Mouse (Mus musculus) forebrain, embryonic 15.5 days (tissue): ENCODE results near the gene Actr2. TPM values are rescaled to one million over a fixed set of nuclear protein-coding genes. Genes with fewer than 3 reads are reported as not detected.
"Not testable (repeated sequence)": the region's sequence is repeated elsewhere in the genome, so short reads cannot be mapped to it uniquely, and the experiment has no call there.

Experiments used
- ATAC-seq: fragments of 200-750 bp; cut with Nextera tagmentation; replicated peaks from 2 replicates; pipeline ENCODE4 v1.8.0; 2017; ENCODE audit warnings: mild to moderate bottlenecking, moderate TSS enrichment, moderate library complexity
- H3K27ac ChIP-seq: fragments of 300-500 bp; sonication (generic); replicated peaks from 2 replicates; pipeline ENCODE4 v1.5.1; 2015; ENCODE audit warnings: mild to moderate bottlenecking, inconsistent platforms
- H3K27me3 ChIP-seq: fragments of 300-500 bp; sonication (generic); 2 replicates; pipeline ENCODE4 v1.6.1; 2015; ENCODE audit warnings: inconsistent platforms
- H3K36me3 ChIP-seq: fragments of 300-500 bp; sonication (generic); 2 replicates; pipeline ENCODE4 v1.6.1; 2015; ENCODE audit warnings: mild to moderate bottlenecking, inconsistent platforms
- H3K4me1 ChIP-seq: fragments of 300-500 bp; sonication (generic); 2 replicates; pipeline ENCODE4 v1.6.1; 2015; ENCODE audit warnings: inconsistent platforms
- H3K4me2 ChIP-seq: fragments of 300-500 bp; sonication (generic); replicated peaks from 2 replicates; pipeline ENCODE4 v1.6.1; 2015; ENCODE audit warnings: mild to moderate bottlenecking, inconsistent platforms
- H3K4me3 ChIP-seq: fragments of 300-500 bp; sonication (generic); 2 replicates; pipeline ENCODE4 v1.5.1; 2015; ENCODE audit warnings: mild to moderate bottlenecking, inconsistent platforms
- H3K9ac ChIP-seq: fragments of 300-500 bp; sonication (generic); replicated peaks from 2 replicates; pipeline ENCODE4 v1.6.1; 2015; ENCODE audit warnings: mild to moderate bottlenecking, inconsistent platforms
- H3K9me3 ChIP-seq: fragments of 300-500 bp; sonication (generic); 2 replicates; pipeline ENCODE4 v1.6.1; 2016; ENCODE audit warnings: inconsistent platforms
- WGBS: fragments of 180-500 bp; shearing (Covaris S2); methylation state at CpG from one replicate; pipeline ENCODE4 v1.1.7; 2015; ENCODE audit warnings: mixed read lengths; 5-methylcytosine and 5-hydroxymethylcytosine counted together
- polyA plus RNA-seq: library from polyadenylated mRNA; unstranded; fragments of >200 nt; fragmentation: Nextera tagmentation; extraction: Ambion mirVana; gene quantifications from 2 replicates; pipeline ENCODE4 v1.2.1, GENCODE M21; 2015

Gene Actr2
- polyA plus RNA-seq, 1 experiment from 2014 or later, result 182 TPM

DNA sequence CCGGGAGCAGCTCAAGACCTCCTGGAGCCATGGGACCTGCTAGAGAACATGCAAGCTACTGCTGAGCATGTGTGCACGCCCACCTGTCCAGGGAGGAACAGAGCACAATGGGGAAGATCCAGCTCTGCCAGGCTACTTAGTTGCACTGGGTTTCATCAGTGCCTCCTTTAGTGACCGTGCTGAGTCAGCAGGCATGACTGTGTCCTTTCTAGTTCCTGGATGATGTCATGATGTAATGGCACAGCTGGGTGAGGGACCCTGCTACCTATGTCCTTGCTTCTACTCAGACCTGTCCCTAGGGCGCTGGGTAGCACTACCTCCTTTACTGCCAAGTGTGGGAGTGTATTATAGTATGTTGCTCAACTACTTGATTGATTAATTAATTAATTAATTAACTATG lies 75.0 kb downstream of the Actr2 start:
- ATAC-seq, result no peak
- no peak overlapping the region for H3K4me2 ChIP-seq
- H3K27ac ChIP-seq, result no peak overlapping the region
- no peaks in the 10 kb centered on the region for H3K9me3 ChIP-seq
- 90% methylated on average over 4 of the region's 4 CpGs for WGBS
- H3K36me3 ChIP-seq, result no peaks in the 10 kb centered on the region
- no peak overlapping the region for H3K9ac ChIP-seq
- H3K4me3 ChIP-seq, result no peak overlapping the region
- no peaks in the 10 kb centered on the region for H3K27me3 ChIP-seq
- H3K4me1 ChIP-seq, result peaks cover 4% of the 10 kb centered on the region

DNA sequence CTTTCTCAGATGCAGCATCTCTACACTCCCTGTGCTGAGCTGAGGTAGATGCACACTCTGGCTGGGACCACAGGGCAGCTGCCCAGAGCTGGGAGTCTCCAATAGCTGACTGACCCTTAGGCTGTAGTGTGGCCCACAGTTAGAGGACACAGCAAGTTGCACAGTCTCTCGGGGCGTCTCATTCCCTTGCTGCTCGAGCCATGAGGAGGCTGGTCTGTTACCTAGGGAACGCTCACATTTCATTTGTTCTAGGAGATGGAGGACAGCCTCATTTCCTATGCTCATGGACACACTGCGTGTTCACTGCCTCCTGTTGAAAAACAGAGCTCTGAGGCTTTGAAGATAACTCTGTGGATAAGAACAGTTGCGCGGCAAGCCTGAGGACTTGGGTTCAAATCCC lies 76.7 kb downstream of the Actr2 start:
- Histone ChIP-seq H3K9ac (no peak overlapping the region), H3K4me1 (peaks cover 4% of the 10 kb centered on the region), H3K27me3 (no peaks in the 10 kb centered on the region), H3K4me2 (no peak overlapping the region), H3K4me3 (no peak overlapping the region), H3K27ac (no peak overlapping the region), H3K9me3 (no peaks in the 10 kb centered on the region), H3K36me3 (no peaks in the 10 kb centered on the region)
- no peak; the same call in 1 of the 2 replicates for ATAC-seq
- WGBS, result 64% methylated on average over 7 of the region's 7 CpGs

DNA sequence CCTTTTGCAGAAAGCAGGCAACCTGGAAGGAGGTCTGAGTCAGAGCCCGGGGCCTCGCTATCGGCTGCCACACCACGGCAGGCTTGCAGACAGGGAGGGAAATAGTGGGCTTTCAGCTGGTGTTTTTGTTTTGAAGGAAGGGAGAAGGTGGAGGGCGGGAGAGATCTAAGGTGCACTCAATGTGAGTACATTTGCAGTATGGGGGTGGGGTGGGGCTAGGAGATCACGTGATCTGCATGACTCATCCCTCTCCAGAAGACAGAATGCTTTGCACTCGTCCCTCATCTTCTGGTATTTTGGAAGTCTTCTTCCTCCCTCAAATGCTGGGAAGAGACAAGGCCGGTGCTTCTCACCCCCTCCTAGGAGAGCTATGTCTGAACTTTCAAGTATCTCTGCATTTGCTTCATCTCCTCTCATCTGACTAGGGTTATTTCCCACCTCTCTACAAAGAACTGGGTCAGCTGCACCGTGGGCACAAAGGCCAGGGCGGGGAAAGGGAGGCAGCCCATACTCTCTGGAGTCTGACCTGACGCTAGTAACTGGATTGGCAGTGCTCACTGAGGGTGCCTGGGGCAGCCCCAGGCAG lies 77.3 kb downstream of the Actr2 start:
- 60% methylated on average over 11 of the region's 11 CpGs for WGBS
- Histone ChIP-seq H3K36me3 (no peaks in the 10 kb centered on the region), H3K27me3 (no peaks in the 10 kb centered on the region), H3K9me3 (no peaks in the 10 kb centered on the region), H3K4me2 (no peak overlapping the region), H3K9ac (no peak overlapping the region), H3K4me3 (no peak overlapping the region), H3K27ac (no peak overlapping the region), H3K4me1 (peaks cover 4% of the 10 kb centered on the region)
- ATAC-seq, result no peak

DNA sequence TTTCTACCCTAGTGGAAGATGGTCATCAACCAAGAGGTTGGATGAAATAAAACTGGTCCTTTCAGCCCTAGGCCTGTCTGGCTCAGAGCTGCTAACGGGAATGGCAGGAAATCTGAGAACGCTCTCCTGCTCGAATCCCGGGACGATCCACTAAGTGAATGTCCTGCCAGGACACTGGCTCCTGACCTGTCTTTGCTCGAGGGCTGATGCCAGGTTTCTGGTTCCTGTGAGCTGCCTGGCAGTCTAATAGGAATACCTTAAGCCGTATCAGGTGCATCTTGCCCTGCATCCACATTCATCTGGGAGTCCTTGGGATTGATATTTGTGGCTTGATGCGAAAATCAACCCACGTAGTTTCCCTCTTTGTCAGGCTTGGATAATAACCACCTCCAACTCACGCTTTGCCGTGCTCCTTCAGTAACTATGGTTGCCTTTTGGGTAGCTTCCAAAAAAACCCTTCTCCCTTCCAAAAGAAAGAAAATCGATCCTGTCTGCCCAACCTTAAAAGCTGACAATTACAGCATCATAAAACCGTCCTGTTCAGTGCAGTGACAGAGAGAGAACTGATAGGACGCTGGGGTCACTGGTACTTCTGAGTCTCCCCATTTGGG lies 78.3 kb downstream of the Actr2 start:
- no peak for ATAC-seq
- H3K9ac ChIP-seq, result no peak overlapping the region
- 69% methylated on average over 14 of the region's 14 CpGs for WGBS

DNA sequence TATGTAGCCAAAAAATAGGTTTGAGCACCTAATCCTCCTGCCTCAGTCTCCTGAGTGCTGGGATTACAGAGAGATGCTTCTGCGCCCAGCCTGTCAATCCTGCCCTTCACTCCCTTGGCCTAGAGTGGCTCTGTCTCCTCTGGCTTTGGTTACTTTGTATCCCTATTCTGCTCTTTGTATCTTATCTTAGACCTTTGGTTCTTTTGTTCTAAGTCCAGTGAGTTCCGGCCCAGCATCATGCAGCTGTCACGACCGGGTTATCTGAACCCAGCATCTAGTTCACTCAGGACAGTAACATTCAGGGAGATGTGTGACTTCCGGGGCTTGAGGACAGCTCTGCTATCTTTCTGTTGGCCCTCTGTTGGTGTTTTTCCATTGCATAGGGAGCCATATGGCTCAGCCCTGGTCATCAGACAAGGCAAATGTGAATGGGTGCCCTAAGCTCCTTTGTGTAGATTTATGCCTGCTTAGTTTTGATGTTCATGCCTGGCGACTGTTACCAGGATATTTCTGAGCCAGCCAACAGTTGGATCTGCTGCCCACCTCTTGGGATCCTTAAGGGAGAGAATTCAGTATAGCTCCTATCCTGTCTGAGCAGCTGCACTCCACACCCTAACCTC lies 79.1 kb downstream of the Actr2 start:
- H3K4me2 ChIP-seq, result no peak overlapping the region
- H3K4me3 ChIP-seq, result no peak overlapping the region
- H3K9me3 ChIP-seq, result no peaks in the 10 kb centered on the region
- no peak for ATAC-seq
- H3K4me1 ChIP-seq, result no peaks in the 10 kb centered on the region; the same call in 1 of the 2 replicates
- no peaks in the 10 kb centered on the region for H3K36me3 ChIP-seq
- 86% methylated on average over 6 of the region's 6 CpGs for WGBS
- H3K27me3 ChIP-seq, result no peaks in the 10 kb centered on the region
- no peak overlapping the region for H3K9ac ChIP-seq
- no peak overlapping the region for H3K27ac ChIP-seq

More for the DNA sequence above, 78.3 kb downstream of the Actr2 start:
- H3K4me3 ChIP-seq, result no peak overlapping the region
- no peak overlapping the region for H3K4me2 ChIP-seq
- H3K4me1 ChIP-seq, result peaks cover 4% of the 10 kb centered on the region
- H3K27ac ChIP-seq, result no peak overlapping the region
- H3K27me3 ChIP-seq, result no peaks in the 10 kb centered on the region
- no peaks in the 10 kb centered on the region for H3K36me3 ChIP-seq
- no peaks in the 10 kb centered on the region for H3K9me3 ChIP-seq

DNA sequence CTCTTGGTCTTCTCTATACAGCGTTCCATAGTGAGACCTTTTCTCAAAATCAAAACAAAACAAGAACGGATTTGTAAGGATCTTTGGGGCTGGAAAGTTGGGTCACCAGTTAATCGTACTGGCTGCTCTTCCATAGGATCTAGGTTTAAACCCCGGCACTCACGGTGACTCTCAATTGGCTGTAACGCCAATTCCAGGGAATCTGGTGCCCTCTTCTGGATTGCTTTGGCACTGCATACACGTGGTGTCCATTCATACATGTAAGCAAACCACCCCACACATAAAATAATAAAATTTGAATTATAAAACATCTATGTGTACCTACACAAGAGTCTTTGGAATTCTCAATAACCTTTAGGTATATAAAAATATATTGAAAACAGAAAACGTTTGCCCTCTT lies 81.2 kb downstream of the Actr2 start:
- no peak overlapping the region for H3K9ac ChIP-seq
- no peak overlapping the region for H3K27ac ChIP-seq
- 56% methylated on average over 8 of the region's 8 CpGs for WGBS

DNA sequence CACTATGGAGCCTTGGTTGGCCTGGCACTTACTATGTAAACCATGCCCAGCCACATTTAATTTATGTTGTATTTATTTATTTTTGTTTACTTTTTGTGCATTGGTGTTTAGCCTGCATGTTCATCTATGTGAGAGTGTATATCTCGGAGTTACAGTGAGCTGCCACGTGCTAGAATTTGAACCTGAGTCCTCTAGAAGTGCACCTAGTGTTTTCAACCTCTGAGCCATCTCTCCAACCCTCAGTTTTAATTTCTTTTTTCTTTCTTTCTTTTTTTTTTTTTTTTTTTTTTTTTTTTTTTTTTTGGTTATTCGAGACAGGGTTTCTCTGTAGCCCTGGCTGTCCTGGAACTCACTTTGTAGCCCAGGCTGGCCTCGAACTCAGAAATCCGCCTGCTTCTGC lies 81.7 kb downstream of the Actr2 start:
- not testable (repeated sequence) for H3K9ac ChIP-seq, H3K36me3 ChIP-seq, H3K4me1 ChIP-seq, H3K4me2 ChIP-seq, H3K27ac ChIP-seq, H3K4me3 ChIP-seq, ATAC-seq, H3K27me3 ChIP-seq, H3K9me3 ChIP-seq
- 91% methylated on average over 5 of the region's 5 CpGs for whole genome bisulfite sequencing

More for the DNA sequence above, 81.2 kb downstream of the Actr2 start:
- no peaks in the 10 kb centered on the region for H3K4me1 ChIP-seq
- H3K4me3 ChIP-seq, result no peak overlapping the region
- H3K36me3 ChIP-seq, result no peaks in the 10 kb centered on the region
- H3K4me2 ChIP-seq, result no peak overlapping the region
- no peaks in the 10 kb centered on the region for H3K9me3 ChIP-seq
- no peak for ATAC-seq
- no peaks in the 10 kb centered on the region for H3K27me3 ChIP-seq

DNA sequence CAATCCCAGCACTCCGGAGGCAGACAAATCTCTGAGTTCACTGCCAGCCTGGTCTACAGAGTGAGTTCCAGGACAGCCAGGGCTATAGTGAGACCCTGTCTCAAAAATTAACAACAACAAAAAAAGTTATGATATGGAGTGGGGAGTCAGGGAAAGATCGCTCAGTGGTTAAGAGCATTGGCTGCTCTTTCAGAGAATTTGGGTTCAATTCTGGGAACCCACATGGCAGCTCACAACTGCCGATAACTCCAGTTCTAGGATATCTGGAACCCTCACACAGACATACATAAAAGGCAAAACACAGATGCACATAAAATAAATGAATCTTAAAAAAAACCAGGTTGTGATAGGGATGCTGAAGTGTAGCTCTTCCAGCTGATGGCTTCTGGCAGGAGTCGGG lies 83.7 kb downstream of the Actr2 start:
- H3K27me3 ChIP-seq, result no peaks in the 10 kb centered on the region
- WGBS, result 92% methylated on average over 4 of the region's 4 CpGs
- no peaks in the 10 kb centered on the region for H3K4me1 ChIP-seq
- no peak overlapping the region for H3K4me3 ChIP-seq
- no peak overlapping the region for H3K4me2 ChIP-seq
- no peaks in the 10 kb centered on the region; the same call in 1 of the 2 replicates for H3K36me3 ChIP-seq
- ATAC-seq, result no peak
- H3K9me3 ChIP-seq, result no peaks in the 10 kb centered on the region
- no peak overlapping the region for H3K9ac ChIP-seq
- no peak overlapping the region for H3K27ac ChIP-seq

DNA sequence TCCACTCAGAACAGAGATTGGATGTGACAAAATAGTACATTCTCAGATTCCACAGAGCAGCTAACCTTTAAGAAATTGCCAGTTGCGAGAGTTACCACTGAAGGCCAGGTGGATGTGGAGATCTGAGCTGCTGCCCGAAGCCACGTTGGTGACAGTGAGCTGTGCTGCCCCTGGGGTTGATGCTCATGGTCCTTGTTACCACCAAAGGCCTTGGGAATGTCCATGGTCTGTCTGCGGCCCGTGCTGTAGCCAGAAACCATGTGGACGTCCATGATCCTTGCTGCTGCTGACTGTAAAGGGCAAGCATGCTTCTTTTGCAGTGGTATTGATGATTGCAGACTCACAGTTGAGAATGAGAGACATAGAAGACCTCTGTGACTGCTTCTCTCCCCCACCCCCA lies 84.3 kb downstream of the Actr2 start:
- no peak overlapping the region for H3K27ac ChIP-seq
- ATAC-seq, result no peak
- H3K4me3 ChIP-seq, result no peak overlapping the region

DNA sequence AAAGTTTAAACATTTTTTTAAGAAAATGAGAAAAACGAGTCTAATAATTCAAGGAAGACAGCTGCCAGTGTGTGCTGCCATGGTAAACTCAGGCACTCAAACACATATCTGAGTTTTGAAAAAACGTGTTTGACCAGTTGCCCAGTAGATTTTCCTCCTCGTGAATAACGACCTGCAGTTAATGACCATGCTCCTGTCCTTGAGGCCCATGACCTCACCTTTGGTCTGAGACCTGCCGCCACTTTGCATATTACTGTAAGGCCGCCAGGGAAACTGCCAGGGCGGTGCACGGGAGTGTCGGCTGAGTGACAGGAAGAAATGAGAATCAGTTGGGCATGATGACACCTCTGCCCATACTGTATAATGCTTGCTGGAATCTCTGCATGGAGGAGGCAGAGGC lies 85.0 kb downstream of the Actr2 start:
- Histone ChIP-seq H3K9ac (no peak overlapping the region), H3K27me3 (no peaks in the 10 kb centered on the region), H3K4me1 (no peaks in the 10 kb centered on the region), H3K9me3 (no peaks in the 10 kb centered on the region), H3K4me2 (no peak overlapping the region), H3K36me3 (no peaks in the 10 kb centered on the region; the same call in 1 of the 2 replicates), H3K4me3 (no peak overlapping the region), H3K27ac (no peak overlapping the region)
- no peak for ATAC-seq
- WGBS, result 77% methylated on average over 9 of the region's 9 CpGs

More for the DNA sequence above, 84.3 kb downstream of the Actr2 start:
- Histone ChIP-seq H3K4me2 (no peak overlapping the region), H3K36me3 (no peaks in the 10 kb centered on the region; the same call in 1 of the 2 replicates), H3K4me1 (no peaks in the 10 kb centered on the region), H3K27me3 (no peaks in the 10 kb centered on the region), H3K9me3 (no peaks in the 10 kb centered on the region), H3K9ac (no peak overlapping the region)
- 88% methylated on average over 6 of the region's 6 CpGs for WGBS

DNA sequence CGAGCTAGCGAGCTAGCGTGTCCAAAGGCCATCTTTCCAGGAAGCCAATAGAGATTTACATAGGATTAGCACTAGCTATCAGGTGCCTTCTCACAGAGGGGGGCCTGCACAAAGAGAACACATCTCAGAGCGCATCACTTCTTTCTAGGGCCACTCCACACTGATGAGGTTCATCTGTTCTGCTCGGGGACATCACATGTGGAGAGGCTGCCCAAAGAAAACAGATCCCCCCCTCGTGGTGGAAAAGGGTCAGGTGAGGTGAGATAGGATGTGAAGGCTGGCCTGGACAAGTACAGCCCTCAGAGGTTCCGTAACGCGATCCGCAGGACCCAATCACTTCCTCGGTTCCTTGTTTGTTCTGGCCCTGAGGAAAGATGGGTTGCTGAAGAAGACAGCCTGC lies 86.8 kb downstream of the Actr2 start:
- no peaks in the 10 kb centered on the region for H3K27me3 ChIP-seq
- no peak overlapping the region for H3K4me2 ChIP-seq
- no peak for ATAC-seq
- H3K4me1 ChIP-seq, result no peaks in the 10 kb centered on the region
- peaks cover 13% of the 10 kb centered on the region for H3K36me3 ChIP-seq
- no peak overlapping the region for H3K4me3 ChIP-seq
- WGBS, result 81% methylated on average over 11 of the region's 11 CpGs
- H3K27ac ChIP-seq, result no peak overlapping the region
- H3K9me3 ChIP-seq, result peaks cover 6% of the 10 kb centered on the region
- no peak overlapping the region for H3K9ac ChIP-seq

DNA sequence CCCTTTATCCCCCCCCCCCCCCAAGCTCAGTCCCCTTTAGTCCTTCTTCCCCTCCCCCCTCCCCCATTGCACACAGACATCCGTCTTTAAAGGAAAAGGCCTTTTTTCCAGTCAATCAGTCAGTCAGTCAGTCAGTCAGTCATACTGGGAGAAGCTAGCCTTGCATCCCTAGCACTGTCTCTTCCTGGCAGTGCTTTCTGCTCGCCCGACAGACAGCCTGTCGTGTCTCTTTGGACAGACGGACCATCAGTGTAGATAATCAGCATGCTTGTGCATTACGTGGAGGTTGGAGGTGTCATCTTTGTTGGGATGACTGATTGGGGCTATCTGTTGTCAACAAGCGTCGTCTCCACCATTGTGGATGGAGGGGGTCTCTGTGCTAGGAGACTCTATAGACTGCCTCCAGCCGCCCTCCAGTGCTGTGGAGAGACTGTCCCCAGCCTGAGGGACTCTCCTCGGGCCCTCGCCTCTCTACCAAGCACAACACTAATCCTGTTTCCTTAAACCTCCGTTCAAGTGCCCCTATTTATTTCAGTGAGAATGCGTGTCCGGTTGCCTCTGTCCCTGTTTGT lies 89.7 kb downstream of the Actr2 start:
- peaks cover 32% of the 10 kb centered on the region for H3K9me3 ChIP-seq
- no peak overlapping the region for H3K9ac ChIP-seq
- H3K4me3 ChIP-seq, result no peak overlapping the region
- no peak overlapping the region for H3K27ac ChIP-seq
- H3K27me3 ChIP-seq, result no peaks in the 10 kb centered on the region
- H3K4me2 ChIP-seq, result no peak overlapping the region
- H3K4me1 ChIP-seq, result no peaks in the 10 kb centered on the region
- ATAC-seq, result no peak
- 89% methylated on average over 14 of the region's 14 CpGs for WGBS
- H3K36me3 ChIP-seq, result peaks cover 42% of the 10 kb centered on the region
